Mouse (Mus musculus) frontal cortex, postnatal 10 days (tissue): ENCODE results near the gene Dnajc9.

Experiments used
- DNase-seq, 2 experiments: peaks; one replicate each; pipeline ENCODE4 v3.0.0; 2022; ENCODE audit warnings: low spot score in 2 of 2, mixed read lengths in 1 of 2

Dnajc9 gene

GRCm38 (mm10) chr14:20363230-20363629 lies 25.5 kb downstream of the Dnajc9 start:
- DNase-seq, result no peak

- DNase-seq, result peak; percentile 88 to 90
Measured at GRCm38 (mm10) chr14:20347991-20348541, 40.6 kb downstream of the Dnajc9 start, which contains the start of the genes Ecd and Fam149b. TSS of gene Ecd (minus strand) at chr14:20348121. TSS of gene Fam149b (plus strand) at chr14:20348162.

GRCm38 (mm10) chr14:20347441-20347990 lies 41.2 kb downstream of the Dnajc9 start:
- no peak for DNase-seq

GRCm38 (mm10) chr14:20345885-20346284 lies 42.8 kb downstream of the Dnajc9 start:
- DNase-seq, result no peak

GRCm38 (mm10) chr14:20340866-20341265 lies 47.8 kb downstream of the Dnajc9 start:
- DNase-seq, result no peak

GRCm38 (mm10) chr14:20340149-20340548 lies 48.6 kb downstream of the Dnajc9 start:
- DNase-seq, result no peak

- no peak for DNase-seq
Measured at GRCm38 (mm10) chr14:20339415-20339814, 49.3 kb downstream of the Dnajc9 start.
